Mouse (Mus musculus): Measurements from ENCODE around the gene Ift81.

DNA sequence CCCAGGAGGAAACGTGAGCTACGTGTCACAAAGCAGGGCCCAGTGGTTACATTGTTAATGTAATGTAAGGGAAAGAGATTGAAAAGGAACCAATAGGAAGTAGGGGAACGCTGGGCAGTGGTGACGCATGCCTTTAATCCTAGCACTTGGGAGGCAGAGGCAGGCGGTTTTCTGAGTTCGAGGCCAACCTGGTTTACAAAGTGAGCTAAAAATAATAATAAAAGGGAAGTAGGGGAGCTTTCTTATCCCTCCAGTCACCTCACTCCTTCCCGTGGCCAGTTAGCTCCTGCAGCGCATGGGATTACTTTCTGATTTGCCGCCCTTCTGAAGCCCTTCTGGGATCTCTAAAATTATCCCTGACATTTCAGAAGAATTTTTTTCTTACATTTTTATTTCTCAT is 9.5 kb upstream of the Ift81 start:
- TF ChIP-seq CTCF (IDR thresholded peaks at IDR 0.05) (no peak), EP300 (IDR thresholded peaks at IDR 0.05) (no peak)
